Mouse (Mus musculus): ENCODE measurements around the gene Itgb2. TPM values are rescaled to one million over a fixed set of nuclear protein-coding genes. Genes with fewer than 3 reads are reported as not detected.
A peak's percentile ranks its signal among the peaks of the same experiment; 100 is the strongest.

The Itgb2 gene
- polyA plus RNA-seq, 1 experiment, result 19.2 TPM

- 5% methylated on average over 8 of the region's 8 CpGs for WGBS
- no peak for DNase-seq (ENCODE audit: low read depth, low spot score)
Measured at GRCm38 (mm10) chr10:77581023-77581407, 51.0 kb downstream of the Itgb2 start.

DNA sequence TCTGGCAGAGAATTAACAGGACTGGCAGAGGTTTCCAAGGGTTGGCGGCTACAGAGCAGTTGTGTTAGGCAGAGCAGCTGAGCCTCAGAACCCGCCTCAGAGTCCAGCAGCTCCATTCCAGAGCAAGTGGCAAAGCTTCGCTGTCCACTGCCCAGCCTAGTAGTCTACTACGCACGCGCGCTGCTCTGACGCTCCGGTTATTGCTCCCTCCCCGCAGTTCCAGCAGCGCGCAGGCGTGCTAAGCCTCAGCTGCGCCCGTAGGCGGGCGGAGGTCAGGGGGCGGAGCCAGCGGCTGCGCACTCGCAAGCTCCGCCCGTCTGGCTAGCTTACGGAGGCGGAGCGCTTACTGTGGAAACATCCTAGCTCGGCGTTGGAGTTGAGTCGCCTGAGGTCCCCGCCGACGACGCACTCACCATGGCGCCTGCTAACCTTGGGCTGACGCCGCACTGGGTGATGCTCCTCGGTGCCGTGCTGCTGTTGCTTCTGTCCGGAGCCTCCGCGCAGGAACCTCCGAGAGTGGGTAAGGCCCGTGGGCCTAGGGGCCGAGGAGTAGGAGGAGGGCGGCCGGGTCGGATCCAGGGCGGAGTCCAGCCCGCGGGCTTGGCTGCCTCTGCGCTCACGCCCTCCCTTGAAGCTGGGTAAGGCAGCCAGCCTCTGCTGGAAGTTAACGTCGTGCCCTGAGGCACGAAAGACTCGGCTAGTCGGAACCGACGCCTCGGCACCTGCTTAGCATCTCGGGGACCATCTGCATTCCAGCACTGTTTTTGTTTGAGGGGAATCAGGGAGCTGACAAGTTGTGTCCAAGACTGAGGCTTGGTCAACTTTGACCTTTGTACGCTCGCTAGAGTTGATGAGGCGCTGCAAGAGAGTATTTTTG, 51.6 kb downstream of the Itgb2 start, which contains the start of gene Pttg1ip:
TSS of gene Pttg1ip (plus strand) at position 313 of the 877 bp plus-strand sequence.
- peak; percentile 87 for DNase-seq (ENCODE audit: low read depth, low spot score)
- under 1% methylated on average over 64 of the region's 64 CpGs for WGBS

DNA sequence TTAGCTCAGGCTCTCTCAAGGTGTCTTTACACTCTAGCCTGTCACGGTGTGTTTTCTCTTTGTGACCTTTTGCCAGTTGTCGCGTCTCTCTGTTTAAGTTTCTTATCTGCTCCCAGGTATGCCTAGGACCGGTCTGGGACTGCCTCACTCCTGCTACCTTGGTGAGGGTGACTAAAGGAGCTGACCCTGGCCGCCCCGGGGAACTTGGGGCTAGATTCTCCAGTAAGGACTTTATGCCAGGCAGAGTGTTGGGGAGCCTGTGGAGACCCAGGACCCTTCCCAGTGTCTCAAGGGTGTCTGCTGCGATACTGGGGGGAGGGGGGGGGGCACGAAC, 52.2 kb downstream of the Itgb2 start:
- WGBS, result 2% methylated on average over 8 of the region's 8 CpGs
- DNase-seq (ENCODE audit: low read depth, low spot score), result no peak

- WGBS, result 48% methylated on average over 10 of the region's 10 CpGs
- DNase-seq (ENCODE audit: low read depth, low spot score), result no peak
Measured at GRCm38 (mm10) chr10:77583795-77584422, 53.9 kb downstream of the Itgb2 start.

GRCm38 (mm10) chr10:77586637-77587036, 56.6 kb downstream of the Itgb2 start:
- WGBS, result 34% methylated on average over 3 of the region's 3 CpGs
- DNase-seq (ENCODE audit: low read depth, low spot score), result no peak

DNA sequence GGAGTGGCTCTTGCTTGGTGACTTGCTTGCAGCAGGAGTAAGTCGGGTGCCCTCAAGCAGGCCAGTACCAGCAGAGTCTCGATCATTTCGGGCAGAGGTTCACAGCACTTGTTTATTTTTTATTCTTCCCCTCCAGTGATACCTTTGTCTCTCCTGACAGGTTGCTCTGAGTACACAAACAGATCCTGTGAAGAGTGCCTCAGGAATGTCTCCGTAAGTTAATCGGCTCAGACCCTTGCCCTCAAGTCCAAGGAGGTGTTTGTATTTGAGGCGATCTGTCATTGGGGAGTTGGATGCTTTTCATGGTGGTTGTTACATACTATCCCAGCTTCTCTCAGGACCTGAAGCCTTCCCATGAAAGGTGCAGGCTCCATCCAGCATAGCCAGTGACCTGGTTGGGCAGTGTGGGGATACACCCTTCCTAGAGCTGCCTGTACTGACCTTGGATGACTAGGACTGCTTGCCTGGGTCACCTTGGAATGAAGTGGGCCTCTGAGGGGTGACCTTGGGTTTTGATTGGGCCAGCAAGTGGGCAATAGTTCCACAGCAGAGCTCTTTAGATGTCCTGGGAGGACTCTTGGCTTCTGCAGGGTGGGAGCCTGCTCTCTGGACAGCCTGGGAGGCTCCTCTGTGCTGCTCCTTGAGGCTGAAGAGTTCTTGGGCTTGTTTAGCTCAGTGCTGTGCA, 57.2 kb downstream of the Itgb2 start:
- no peak for DNase-seq (ENCODE audit: low read depth, low spot score)
- WGBS, result 34% methylated on average over 6 of the region's 6 CpGs

- no peak for DNase-seq (ENCODE audit: low read depth, low spot score)
- WGBS, result 58% methylated on average over 2 of the region's 2 CpGs
Measured at GRCm38 (mm10) chr10:77588036-77588435, 58.0 kb downstream of the Itgb2 start.

- DNase-seq (ENCODE audit: low read depth, low spot score), result no peak
- 74% methylated on average over 7 of the region's 7 CpGs for WGBS
Measured at GRCm38 (mm10) chr10:77589117-77589516, 59.1 kb downstream of the Itgb2 start.

GRCm38 (mm10) chr10:77589749-77590148, 59.7 kb downstream of the Itgb2 start:
- DNase-seq (ENCODE audit: low read depth, low spot score), result no peak
- 84% methylated on average over 8 of the region's 8 CpGs for WGBS

- 35% methylated on average over 6 of the region's 6 CpGs for WGBS
- no peak for DNase-seq (ENCODE audit: low read depth, low spot score)
Measured at GRCm38 (mm10) chr10:77590812-77591211, 60.8 kb downstream of the Itgb2 start.

GRCm38 (mm10) chr10:77591546-77591945, 61.5 kb downstream of the Itgb2 start:
- WGBS, result 79% methylated on average over 6 of the region's 6 CpGs
- no peak for DNase-seq (ENCODE audit: low read depth, low spot score)

- WGBS, result 74% methylated on average over 2 of the region's 2 CpGs
- no peak for DNase-seq (ENCODE audit: low read depth, low spot score)
Measured at GRCm38 (mm10) chr10:77596060-77596459, 66.0 kb downstream of the Itgb2 start.

DNA sequence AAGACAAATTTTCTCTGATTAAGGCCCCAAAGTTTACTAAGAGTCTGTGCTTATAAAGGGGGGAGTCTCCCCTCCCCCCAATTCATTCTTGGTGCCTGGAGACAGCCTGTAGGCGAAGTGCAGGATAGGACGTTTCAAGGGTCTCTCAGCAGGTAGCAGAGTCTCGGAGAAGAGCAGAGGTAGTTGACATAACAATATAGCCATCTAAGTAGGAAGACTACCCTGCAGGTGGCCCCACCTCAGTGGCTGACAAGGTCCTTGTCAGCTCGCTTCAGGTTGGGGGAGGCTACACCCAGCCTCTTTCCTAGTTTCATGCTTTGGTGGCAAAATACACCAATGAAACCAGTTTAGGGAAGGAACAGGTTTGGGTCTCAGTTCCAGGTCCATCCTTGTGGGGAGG, 73.0 kb downstream of the Itgb2 start:
- no peak for DNase-seq (ENCODE audit: low read depth, low spot score)
- WGBS, result 83% methylated on average over 4 of the region's 4 CpGs

DNA sequence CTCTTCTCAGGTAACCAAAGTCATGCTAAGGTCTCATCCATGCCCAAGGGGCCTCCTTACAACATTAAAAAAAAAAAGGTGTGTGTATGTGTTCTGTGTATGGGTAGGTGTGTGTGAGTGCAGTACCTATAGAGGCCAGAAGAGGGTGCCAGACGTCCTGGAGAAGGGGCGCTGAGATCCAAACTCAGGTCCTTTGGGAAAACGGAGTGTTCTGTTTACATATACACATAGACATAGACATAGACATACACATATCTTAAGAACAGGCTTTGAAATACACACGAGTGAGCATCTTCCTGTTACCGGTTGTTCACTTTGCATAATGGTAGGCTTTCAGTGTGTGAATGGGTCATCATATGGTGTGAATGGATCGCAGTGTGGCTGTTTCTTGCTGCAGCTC, 74.1 kb downstream of the Itgb2 start:
- WGBS, result 91% methylated on average over 6 of the region's 6 CpGs
- no peak for DNase-seq (ENCODE audit: low read depth, low spot score)

DNA sequence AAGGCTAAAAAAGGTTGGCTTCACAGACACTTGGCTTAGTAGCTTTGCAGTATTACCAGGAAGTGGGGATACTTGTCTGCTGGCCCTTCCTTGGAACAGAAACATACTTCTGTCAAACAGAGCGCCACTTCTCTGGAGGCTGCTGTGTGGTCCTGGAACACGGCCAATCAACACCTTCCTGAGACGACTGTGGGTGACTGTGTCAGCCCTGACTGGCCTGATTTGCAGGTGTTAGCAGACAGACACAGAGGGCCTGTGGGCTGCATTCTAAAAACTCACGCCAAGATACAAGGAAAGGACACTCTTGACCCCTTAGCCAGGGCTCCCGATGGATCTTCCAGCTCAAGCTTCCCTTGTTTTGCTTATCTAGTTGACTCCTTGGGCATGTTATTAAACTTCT, 74.9 kb downstream of the Itgb2 start:
- no peak for DNase-seq (ENCODE audit: low read depth, low spot score)
- WGBS, result 36% methylated on average over 5 of the region's 5 CpGs

DNA sequence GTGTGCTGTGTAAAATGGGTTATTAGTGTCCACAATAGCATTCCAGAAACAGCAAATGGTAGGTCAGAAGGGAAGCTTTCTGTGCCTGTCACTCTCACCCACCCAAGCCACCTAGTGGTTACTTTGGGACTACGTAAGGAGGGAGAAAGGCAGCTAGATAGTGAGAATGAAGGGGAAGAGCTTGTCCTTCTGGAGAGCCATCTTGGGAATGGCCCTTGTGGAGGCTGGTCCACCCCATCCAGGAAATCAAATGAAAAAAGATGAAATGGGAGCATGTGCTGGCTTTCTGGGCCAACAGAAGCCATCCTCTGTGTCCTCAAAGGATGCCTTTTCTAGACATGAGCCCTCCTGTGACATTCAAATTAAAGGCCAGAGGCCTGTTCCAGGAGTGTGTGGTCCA, 75.3 kb downstream of the Itgb2 start:
- 0% methylated on average over 1 of the region's 1 CpGs for WGBS
- no peak for DNase-seq (ENCODE audit: low read depth, low spot score)

- under 1% methylated on average over 111 of the region's 119 CpGs for WGBS
- DNase-seq (ENCODE audit: low read depth, low spot score), result peak; percentile 77
Measured at GRCm38 (mm10) chr10:77605908-77606826, 76.1 kb downstream of the Itgb2 start, which contains the start of the genes Sumo3 and Gm49325. Gene Sumo3 (plus strand): TSS chr10:77606097. Gene Gm49325 (plus strand): TSS chr10:77606197.

DNA sequence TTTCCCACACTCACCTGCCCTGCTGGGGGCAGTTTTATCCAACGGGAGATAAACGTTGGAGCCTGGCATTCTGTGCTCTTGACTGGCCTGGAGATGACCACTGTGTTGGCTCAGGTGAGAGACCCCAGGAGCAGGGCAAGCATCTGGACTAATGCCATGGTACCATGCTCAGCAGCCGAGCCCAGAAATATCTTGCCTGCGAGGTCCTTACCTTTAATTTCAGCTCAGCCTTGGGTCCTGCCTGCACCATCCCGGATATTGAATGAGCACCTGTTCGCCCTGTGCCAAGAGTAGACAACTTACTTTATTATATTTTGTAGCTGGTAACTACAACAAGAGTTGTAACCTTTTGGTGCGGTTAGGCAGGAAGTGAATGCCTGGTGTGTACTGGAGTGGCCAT, 76.8 kb downstream of the Itgb2 start:
- no peak for DNase-seq (ENCODE audit: low read depth, low spot score)

DNA sequence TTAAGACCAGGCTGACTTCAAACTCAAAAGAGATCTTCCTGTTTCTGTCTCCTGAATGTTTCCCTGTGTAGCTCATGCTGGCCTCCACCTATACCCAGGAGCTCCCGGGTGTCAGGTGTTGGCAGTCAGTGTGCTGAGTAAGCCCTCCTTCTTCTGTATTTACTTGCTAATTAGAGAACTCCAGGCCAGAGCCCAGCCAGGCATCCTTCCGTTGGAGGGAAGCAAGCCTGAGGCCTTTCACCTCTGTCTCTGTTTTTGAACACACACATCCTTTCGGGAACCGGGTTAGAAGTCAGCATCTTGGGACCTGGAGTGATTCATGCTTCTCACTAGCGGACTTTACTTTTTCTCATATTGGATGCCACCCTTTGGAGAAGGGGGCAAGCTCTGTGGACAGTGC, 77.4 kb downstream of the Itgb2 start:
- DNase-seq (ENCODE audit: low read depth, low spot score), result no peak
- 33% methylated on average over 5 of the region's 5 CpGs for WGBS

More for the DNA sequence above, 76.8 kb downstream of the Itgb2 start:
- WGBS, result 6% methylated on average over 7 of the region's 7 CpGs

All from large intestine, adult 2 months (tissue).